In genomic region chr1:88297480-88298258, GRCm38 (mm10) we compare ENCODE assay signal across 20 mouse cellular contexts. TPM values are rescaled to one million over a fixed set of nuclear protein-coding genes. Genes with fewer than 3 reads are reported as not detected.
DNase-seq lines count a peak whose midpoint lies in the region; ATAC-seq and TF ChIP-seq lines count a peak whose summit lies in the region.
"Had no signal": no experiment of that assay in that cellular context is flagged by ENCODE, and none has a peak within 500 bp of the region (broad histone marks: within the 10 kb centered on the region; RNA-seq: fewer than 3 reads in every experiment).

No protein-coding gene starts in this region.

- no peaks in the 10 kb centered on the region for H3K36me3 ChIP-seq in heart, postnatal 0 days (replicated peaks; ENCODE audit: control insufficient read depth, insufficient read depth, low read length)
- no peaks in the 10 kb centered on the region for H3K36me3 ChIP-seq in megakaryocyte, embryonic 14.5 days (replicated peaks; ENCODE audit: low read length)
- no peaks in the 10 kb centered on the region for H3K36me3 ChIP-seq in neural tube, embryonic 11.5 days (ENCODE audit: control insufficient read depth, insufficient read depth, low read length)
- H3K36me3 ChIP-seq: midbrain, embryonic 15.5 days had no signal

- H3K4me2 ChIP-seq in heart, postnatal 0 days (ENCODE audit: low read depth, low read length), result no peak overlapping the region
- H3K4me2 ChIP-seq in neural tube, embryonic 11.5 days (ENCODE audit: low read depth), result no peak overlapping the region
- H3K4me2 ChIP-seq: hindbrain, embryonic 14.5 days; midbrain, embryonic 15.5 days had no signal

- peaks cover 63% of the 10 kb centered on the region for H3K9me3 ChIP-seq in heart, postnatal 0 days (replicated peaks; ENCODE audit: control insufficient read depth, low read length)
- peaks cover 38% of the 10 kb centered on the region for H3K9me3 ChIP-seq in megakaryocyte, embryonic 14.5 days
- H3K9me3 ChIP-seq in neural tube, embryonic 11.5 days (ENCODE audit: control insufficient read depth, low read length), result peaks cover 71% of the 10 kb centered on the region

- no peak overlapping the region for H3K27ac ChIP-seq in heart, postnatal 0 days (ENCODE audit: low read depth)
- H3K27ac ChIP-seq in neural tube, embryonic 11.5 days (ENCODE audit: low read depth, low read length), result no peak overlapping the region
- H3K27ac ChIP-seq: hindbrain, embryonic 14.5 days; midbrain, embryonic 15.5 days had no signal

- no peaks in the 10 kb centered on the region for H3K4me1 ChIP-seq in heart, postnatal 0 days (ENCODE audit: control insufficient read depth, insufficient read depth)
- no peaks in the 10 kb centered on the region for H3K4me1 ChIP-seq in megakaryocyte, embryonic 14.5 days
- H3K4me1 ChIP-seq in neural tube, embryonic 11.5 days (ENCODE audit: control insufficient read depth, insufficient read depth, low read length), result no peaks in the 10 kb centered on the region
- H3K4me1 ChIP-seq: midbrain, embryonic 15.5 days had no signal

- WGBS in heart, postnatal 0 days, result 60% methylated on average over 7 of the region's 7 CpGs
- WGBS in neural tube, embryonic 11.5 days, result 67% methylated on average over 7 of the region's 7 CpGs

- TF ChIP-seq CTCF in heart, postnatal 0 days (IDR thresholded peaks at IDR 0.05; ENCODE audit: low read depth), result no peak

- intact Hi-C loops in heart, postnatal 14 days (cut with DNase I), result no loop called here

- no peak for TF ChIP-seq EP300 in heart, postnatal 0 days (IDR thresholded peaks at IDR 0.05; ENCODE audit: low read depth)

- no peak for ATAC-seq in heart, postnatal 0 days (ENCODE audit: insufficient read depth, low read depth)
- no peak for ATAC-seq in megakaryocyte, adult 5-6 weeks (ENCODE audit: poor library complexity, severe bottlenecking)
- ATAC-seq in neural tube, embryonic 11.5 days (ENCODE audit: insufficient read depth, low FRiP score, low TSS enrichment), result no peak
- ATAC-seq: midbrain, embryonic 15.5 days had no signal

- no peak overlapping the region for H3K4me3 ChIP-seq in heart, postnatal 0 days (ENCODE audit: low read depth, low read length)
- peak overlapping the region; percentile 5 for H3K4me3 ChIP-seq in megakaryocyte, embryonic 14.5 days (replicated peaks)
- no peak overlapping the region for H3K4me3 ChIP-seq in neural tube, embryonic 11.5 days (ENCODE audit: low read depth, low read length)
- H3K4me3 ChIP-seq: midbrain, embryonic 15.5 days had no signal

- no peaks in the 10 kb centered on the region for H3K27me3 ChIP-seq in heart, postnatal 0 days (ENCODE audit: control insufficient read depth, insufficient read depth, low read length)
- H3K27me3 ChIP-seq in megakaryocyte, embryonic 14.5 days (replicated peaks), result peaks cover 8% of the 10 kb centered on the region
- H3K27me3 ChIP-seq in neural tube, embryonic 11.5 days (ENCODE audit: control insufficient read depth, insufficient read depth, low read length), result no peaks in the 10 kb centered on the region
- H3K27me3 ChIP-seq: midbrain, embryonic 15.5 days had no signal

- DNase-seq in heart, postnatal 0 days (ENCODE audit: low spot score), result peak; percentile 4
- no peak for DNase-seq in heart, postnatal 14 days
- peak; percentile 3 for DNase-seq in embryo, embryonic 10 days (ENCODE audit: low spot score)
- DNase-seq in neural tube, embryonic 11.5 days (ENCODE audit: low spot score), result peak; percentile 9
- DNase-seq in adrenal gland, adult 8-10 months, result no peak
- DNase-seq in ovary, postnatal 36 days (ENCODE audit: low spot score), result no peak
- DNase-seq: adrenal gland, postnatal 14 days; heart, adult 18-20 months; kidney, postnatal 10 days; lung, postnatal 14 days; right cerebral cortex, postnatal 25 days had no signal

- H3K9ac ChIP-seq in heart, postnatal 0 days (replicated peaks; ENCODE audit: low read depth, low read length), result no peak overlapping the region
- H3K9ac ChIP-seq in neural tube, embryonic 11.5 days (ENCODE audit: low read length), result no peak overlapping the region
- H3K9ac ChIP-seq: hindbrain, embryonic 14.5 days; midbrain, embryonic 15.5 days had no signal

RNA-seq across cellular contexts. Expression of gene Trpm8, which starts 20.2 kb away (rescaled TPM):
- total RNA-seq in heart, postnatal 0 days (2014; rRNA removed; ENCODE audit: low replicate concordance), result not detected in 2 replicates
- polyA plus RNA-seq in heart, postnatal 0 days (2015; fragmentation: Nextera tagmentation; extraction: Ambion mirVana), result not detected in 2 replicates
- not detected for total RNA-seq in heart, postnatal 14 days (2021)
- not detected in 2 replicates for polyA plus RNA-seq in megakaryocyte, embryonic 14.5 days (2012; ENCODE audit: insufficient read depth, low replicate concordance)
- total RNA-seq in megakaryocyte, adult 5-6 weeks (2015), result not detected in 2 replicates
- not detected in 2 replicates for total RNA-seq in megakaryocyte, adult 5-6 weeks (2017)
- not detected in 2 replicates for polyA plus RNA-seq in neural tube, embryonic 11.5 days (2014; fragmentation: Nextera tagmentation; extraction: Ambion mirVana)
- not detected for total RNA-seq in adrenal gland, adult 8-10 months (2022)
- total RNA-seq: adrenal gland, postnatal 14 days; CH12.LX; common myeloid progenitor, adult 5-6 weeks; heart, adult 18-20 months; neutrophil, adult 5-6 weeks had no signal
- polyA plus RNA-seq: limb, embryonic 14.5 days; stomach, embryonic 16.5 days had no signal

RNA-seq across cellular contexts. Expression of gene Hjurp, which starts 20.2 kb away (rescaled TPM):
- total RNA-seq in heart, postnatal 0 days (2014; rRNA removed; ENCODE audit: low replicate concordance), result 95.2 and 97.3 TPM in 2 replicates
- polyA plus RNA-seq in heart, postnatal 0 days (2015; fragmentation: Nextera tagmentation; extraction: Ambion mirVana), result 28.0 and 29.3 TPM in 2 replicates
- 10 to 100 TPM; 25.4 to 32.1 TPM for total RNA-seq in heart, postnatal 14 days (2021)
- polyA plus RNA-seq in megakaryocyte, embryonic 14.5 days (2012; ENCODE audit: insufficient read depth, low replicate concordance), result 2.4 and 4.0 TPM in 2 replicates
- total RNA-seq in megakaryocyte, adult 5-6 weeks (2015), result 99.8 and 112 TPM in 2 replicates
- 174 and 189 TPM in 2 replicates for total RNA-seq in megakaryocyte, adult 5-6 weeks (2017)
- 136 and 141 TPM in 2 replicates for polyA plus RNA-seq in neural tube, embryonic 11.5 days (2014; fragmentation: Nextera tagmentation; extraction: Ambion mirVana)
- 10 to 100 TPM; 33.0 to 55.0 (median 43.2) TPM for total RNA-seq in adrenal gland, adult 8-10 months (2022)

Comparison
In these comparisons a context has a peak if more than half of its experiments do, and no peak if none do; other contexts are left out.
1. DNase-seq: peak in heart, postnatal 0 days (single experiment), embryo, embryonic 10 days (single experiment) and neural tube, embryonic 11.5 days (single experiment); none in heart, postnatal 14 days (0 of 2), adrenal gland, adult 8-10 months (single experiment) and ovary, postnatal 36 days (single experiment).